Mouse (Mus musculus): Measurements from ENCODE around the gene Dnali1. TPM values are rescaled to one million over a fixed set of nuclear protein-coding genes. Genes with fewer than 3 reads are reported as not detected.

Gene Dnali1
- polyA plus RNA-seq, 1 experiment, result not detected

Other genes starting within 250 kb of the Dnali1 start
- gene Yrdc, start 215.0 kb downstream of the Dnali1 start, polyA plus RNA-seq (2012; ENCODE audit: insufficient read depth, insufficient read length, missing spikeins), result 15.8 and 17.4 TPM in 2 replicates
- gene 1110065P20Rik, start 214.5 kb downstream of the Dnali1 start, polyA plus RNA-seq (2012; ENCODE audit: insufficient read depth, insufficient read length, missing spikeins), result 37.8 and 44.1 TPM in 2 replicates
- 0.42 TPM in 1 of 2 replicates, not detected in the other for gene Maneal, start 203.5 kb downstream of the Dnali1 start, polyA plus RNA-seq (2012; ENCODE audit: insufficient read depth, insufficient read length, missing spikeins)
- gene Epha10, start 184.8 kb downstream of the Dnali1 start, polyA plus RNA-seq (2012; ENCODE audit: insufficient read depth, insufficient read length, missing spikeins), result not detected in 2 replicates
- gene 9930104L06Rik, start 128.7 kb downstream of the Dnali1 start, polyA plus RNA-seq (2012; ENCODE audit: insufficient read depth, insufficient read length, missing spikeins), result 3.9 and 7.2 TPM in 2 replicates
- gene Cdca8, start 126.4 kb downstream of the Dnali1 start, polyA plus RNA-seq (2012; ENCODE audit: insufficient read depth, insufficient read length, missing spikeins), result not detected in 2 replicates
- not detected in 2 replicates for gene Rspo1, start 79.3 kb downstream of the Dnali1 start, polyA plus RNA-seq (2012; ENCODE audit: insufficient read depth, insufficient read length, missing spikeins)
- 25.0 and 26.6 TPM in 2 replicates for gene Gnl2, start 49.1 kb downstream of the Dnali1 start, polyA plus RNA-seq (2012; ENCODE audit: insufficient read depth, insufficient read length, missing spikeins)
- 8.0 and 9.0 TPM in 2 replicates for gene Snip1, start 969 bp upstream of the Dnali1 start, polyA plus RNA-seq (2012; ENCODE audit: insufficient read depth, insufficient read length, missing spikeins)
- 15.2 and 16.5 TPM in 2 replicates for gene Meaf6, start 19.4 kb upstream of the Dnali1 start, polyA plus RNA-seq (2012; ENCODE audit: insufficient read depth, insufficient read length, missing spikeins)
- 3.1 and 5.4 TPM in 2 replicates for gene Zc3h12a, start 62.1 kb upstream of the Dnali1 start, polyA plus RNA-seq (2012; ENCODE audit: insufficient read depth, insufficient read length, missing spikeins)

Measured in brown adipose tissue, adult 24 weeks (tissue).